Mouse (Mus musculus): Measurements from ENCODE around the gene Ncoa5. TPM values are rescaled to one million over a fixed set of nuclear protein-coding genes. Genes with fewer than 3 reads are reported as not detected.
A peak's percentile ranks its signal among the peaks of the same experiment; 100 is the strongest.

Ncoa5 gene
- polyA plus RNA-seq, 2 experiments: 11.6 to 13.5 TPM

DNA sequence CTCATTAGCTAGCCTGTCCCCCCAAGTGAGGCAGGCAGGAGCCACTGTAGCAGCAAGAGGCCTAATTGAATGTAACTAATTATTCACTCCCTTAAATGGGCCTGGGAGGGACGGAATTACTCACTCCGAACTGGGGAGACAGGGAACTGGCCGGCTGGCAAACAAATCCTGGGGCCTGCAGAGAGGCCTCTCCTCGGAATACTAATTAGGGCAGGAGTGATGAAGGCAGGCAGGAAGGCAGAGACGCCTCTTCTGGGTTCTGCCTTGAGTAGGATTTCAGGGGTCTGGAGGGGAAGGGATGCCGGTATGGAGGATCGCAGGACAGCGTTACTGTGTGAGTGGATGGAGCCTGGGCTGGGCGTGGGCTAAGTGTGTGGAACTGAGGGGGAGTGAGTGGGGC lies 42.4 kb upstream of the Ncoa5 start:
- Histone ChIP-seq H3K4me1 (replicated peaks; ENCODE audit: control insufficient read depth in 2 of 2, insufficient read depth in 2 of 2, low read length in 1 of 2) (no peaks in the 10 kb centered on the region), H3K9ac (replicated peaks) (no peak overlapping the region), H3K27me3 (ENCODE audit: control insufficient read depth, insufficient read depth, low read length) (peaks cover 14% of the 10 kb centered on the region), H3K4me3 (ENCODE audit: insufficient read depth in 1 of 2, low read depth in 2 of 2, low read length in 2 of 2) (no peak overlapping the region), H3K4me2 (ENCODE audit: low read depth) (no peak overlapping the region), H3K27ac (no peak overlapping the region), H3K36me3 (replicated peaks; ENCODE audit: control insufficient read depth, insufficient read depth, low read depth) (no peaks in the 10 kb centered on the region), H3K9me3 (ENCODE audit: control insufficient read depth, low read length) (no peaks in the 10 kb centered on the region)
- 5% methylated on average over 9 of the region's 9 CpGs for WGBS (ENCODE audit: insufficient replicate concordance)
- TF ChIP-seq EP300 (IDR thresholded peaks at IDR 0.05; ENCODE audit: low read depth) (no peak), CTCF (IDR thresholded peaks at IDR 0.05; ENCODE audit: low read depth) (no peak)
- no peak for ATAC-seq (ENCODE audit: insufficient read depth)
- DNase-seq (ENCODE audit: low read depth in 3 of 3, low spot score in 3 of 3): no peak

DNA sequence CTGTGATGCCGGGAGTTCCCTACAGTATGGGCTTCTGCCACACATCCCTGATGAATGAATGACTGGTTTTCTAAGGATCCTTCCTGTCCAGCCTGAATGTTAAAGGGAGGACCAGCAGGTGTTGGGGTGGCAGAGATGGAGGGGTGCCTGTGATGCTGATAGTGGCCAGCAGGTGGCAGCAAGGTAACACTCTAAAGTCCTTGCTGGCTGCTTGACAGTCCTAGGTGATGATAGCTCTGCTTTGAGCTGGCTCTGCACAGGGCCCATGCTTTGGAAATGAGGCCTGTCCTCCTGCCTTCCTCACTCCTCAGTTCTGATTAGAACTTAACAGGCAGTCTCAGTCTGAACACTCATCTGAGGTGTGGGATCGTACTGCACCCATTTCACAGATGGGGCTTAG lies 40.3 kb upstream of the Ncoa5 start:
- Histone ChIP-seq H3K9ac (replicated peaks) (no peak overlapping the region), H3K27ac (no peak overlapping the region), H3K9me3 (ENCODE audit: control insufficient read depth, low read length) (no peaks in the 10 kb centered on the region), H3K36me3 (replicated peaks; ENCODE audit: control insufficient read depth, insufficient read depth, low read depth) (no peaks in the 10 kb centered on the region), H3K4me1 (replicated peaks; ENCODE audit: control insufficient read depth in 2 of 2, insufficient read depth in 2 of 2, low read length in 1 of 2) (no peaks in the 10 kb centered on the region), H3K4me2 (ENCODE audit: low read depth) (no peak overlapping the region), H3K27me3 (ENCODE audit: control insufficient read depth, insufficient read depth, low read length) (peaks cover 14% of the 10 kb centered on the region), H3K4me3 (ENCODE audit: insufficient read depth in 1 of 2, low read depth in 2 of 2, low read length in 2 of 2) (no peak overlapping the region)
- TF ChIP-seq CTCF (IDR thresholded peaks at IDR 0.05; ENCODE audit: low read depth) (peak; percentile 97), EP300 (IDR thresholded peaks at IDR 0.05; ENCODE audit: low read depth) (no peak)
- DNase-seq (ENCODE audit: low read depth in 3 of 3, low spot score in 3 of 3) (peak in 2 of 3 experiments; percentile 16 to 17), ATAC-seq (ENCODE audit: insufficient read depth) (no peak)
- 35% methylated on average over 2 of the region's 2 CpGs for WGBS (ENCODE audit: insufficient replicate concordance)

DNA sequence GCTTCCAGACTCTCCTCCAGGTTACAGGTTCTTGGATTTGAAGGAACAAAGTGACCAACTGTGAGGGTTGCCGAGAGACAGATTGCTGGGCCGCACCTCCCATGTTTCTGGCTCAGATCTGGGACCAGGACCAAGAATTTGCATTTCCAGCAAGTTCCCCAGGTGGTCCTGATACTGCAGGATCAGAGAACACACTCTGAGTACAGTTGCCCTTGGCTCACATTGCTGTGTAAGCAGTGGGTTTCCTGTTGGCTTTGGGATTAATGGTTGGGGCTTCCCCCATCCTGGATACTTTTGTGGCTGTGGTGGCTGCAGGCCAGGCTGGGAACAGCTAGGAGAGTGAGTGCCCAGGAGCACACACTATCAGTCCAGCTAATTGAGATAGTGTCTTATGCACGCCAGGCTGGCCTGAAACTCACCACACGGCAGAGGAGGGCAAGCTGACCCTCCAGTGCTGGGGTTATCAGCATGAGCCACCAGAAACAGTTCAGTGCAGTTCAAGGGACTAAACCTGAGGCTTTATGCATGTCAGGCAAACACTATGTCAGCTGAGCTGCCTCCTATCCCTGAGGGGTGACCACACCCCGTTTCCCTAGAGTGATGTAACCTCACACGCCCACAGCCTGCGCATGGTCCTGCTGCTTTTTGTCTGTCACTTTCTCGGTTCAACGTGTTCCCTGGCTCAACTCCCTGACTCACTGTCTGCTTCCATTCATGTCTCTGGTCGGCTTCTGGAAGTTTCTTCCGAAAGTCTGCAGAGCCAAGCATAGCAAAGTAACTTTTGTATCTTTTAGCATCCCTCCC lies 39.6 kb upstream of the Ncoa5 start:
- Histone ChIP-seq H3K4me1 (replicated peaks; ENCODE audit: control insufficient read depth in 2 of 2, insufficient read depth in 2 of 2, low read length in 1 of 2) (no peaks in the 10 kb centered on the region), H3K36me3 (replicated peaks; ENCODE audit: control insufficient read depth, insufficient read depth, low read depth) (no peaks in the 10 kb centered on the region), H3K4me3 (ENCODE audit: insufficient read depth in 1 of 2, low read depth in 2 of 2, low read length in 2 of 2) (no peak overlapping the region), H3K9ac (replicated peaks) (no peak overlapping the region), H3K4me2 (ENCODE audit: low read depth) (no peak overlapping the region), H3K9me3 (ENCODE audit: control insufficient read depth, low read length) (no peaks in the 10 kb centered on the region), H3K27me3 (ENCODE audit: control insufficient read depth, insufficient read depth, low read length) (peaks cover 14% of the 10 kb centered on the region), H3K27ac (no peak overlapping the region)
- ATAC-seq (ENCODE audit: insufficient read depth) (no peak), DNase-seq (ENCODE audit: low read depth in 3 of 3, low spot score in 3 of 3) (no peak)
- 24% methylated on average over 11 of the region's 11 CpGs for WGBS (ENCODE audit: insufficient replicate concordance)
- TF ChIP-seq EP300 (IDR thresholded peaks at IDR 0.05; ENCODE audit: low read depth) (no peak), CTCF (IDR thresholded peaks at IDR 0.05; ENCODE audit: low read depth) (no peak)

DNA sequence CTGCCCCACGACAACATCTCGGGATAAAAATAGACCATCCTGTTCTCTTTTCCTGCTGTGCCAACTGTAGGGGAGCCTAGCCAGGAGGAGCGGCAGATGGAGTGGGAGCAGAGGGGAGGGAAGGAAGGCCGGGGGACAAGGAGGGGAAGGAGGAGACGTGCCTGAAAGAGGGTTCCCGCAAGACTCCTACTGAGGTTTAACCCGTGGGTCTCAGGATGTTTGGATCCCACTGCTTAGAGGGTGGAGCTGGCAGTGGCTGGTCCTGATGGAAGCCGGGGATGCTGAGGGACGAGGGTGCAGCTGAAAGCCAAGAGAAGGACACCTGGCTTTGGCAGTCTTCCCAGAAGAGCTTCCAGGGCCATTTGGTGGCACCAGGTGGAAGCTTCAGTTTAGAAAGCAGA lies 38.7 kb upstream of the Ncoa5 start:
- Histone ChIP-seq H3K36me3 (replicated peaks; ENCODE audit: control insufficient read depth, insufficient read depth, low read depth) (no peaks in the 10 kb centered on the region), H3K9me3 (ENCODE audit: control insufficient read depth, low read length) (no peaks in the 10 kb centered on the region), H3K4me3 (ENCODE audit: insufficient read depth in 1 of 2, low read depth in 2 of 2, low read length in 2 of 2) (no peak overlapping the region), H3K27ac (no peak overlapping the region), H3K9ac (replicated peaks) (no peak overlapping the region), H3K4me2 (ENCODE audit: low read depth) (no peak overlapping the region), H3K4me1 (replicated peaks; ENCODE audit: control insufficient read depth in 2 of 2, insufficient read depth in 2 of 2, low read length in 1 of 2) (no peaks in the 10 kb centered on the region), H3K27me3 (ENCODE audit: control insufficient read depth, insufficient read depth, low read length) (peaks cover 12% of the 10 kb centered on the region)
- no peak for DNase-seq (ENCODE audit: low read depth in 3 of 3, low spot score in 3 of 3)
- WGBS (ENCODE audit: insufficient replicate concordance): 19% methylated on average over 9 of the region's 9 CpGs
- TF ChIP-seq CTCF (IDR thresholded peaks at IDR 0.05; ENCODE audit: low read depth) (no peak), EP300 (IDR thresholded peaks at IDR 0.05; ENCODE audit: low read depth) (no peak)
- ATAC-seq (ENCODE audit: insufficient read depth): no peak

DNA sequence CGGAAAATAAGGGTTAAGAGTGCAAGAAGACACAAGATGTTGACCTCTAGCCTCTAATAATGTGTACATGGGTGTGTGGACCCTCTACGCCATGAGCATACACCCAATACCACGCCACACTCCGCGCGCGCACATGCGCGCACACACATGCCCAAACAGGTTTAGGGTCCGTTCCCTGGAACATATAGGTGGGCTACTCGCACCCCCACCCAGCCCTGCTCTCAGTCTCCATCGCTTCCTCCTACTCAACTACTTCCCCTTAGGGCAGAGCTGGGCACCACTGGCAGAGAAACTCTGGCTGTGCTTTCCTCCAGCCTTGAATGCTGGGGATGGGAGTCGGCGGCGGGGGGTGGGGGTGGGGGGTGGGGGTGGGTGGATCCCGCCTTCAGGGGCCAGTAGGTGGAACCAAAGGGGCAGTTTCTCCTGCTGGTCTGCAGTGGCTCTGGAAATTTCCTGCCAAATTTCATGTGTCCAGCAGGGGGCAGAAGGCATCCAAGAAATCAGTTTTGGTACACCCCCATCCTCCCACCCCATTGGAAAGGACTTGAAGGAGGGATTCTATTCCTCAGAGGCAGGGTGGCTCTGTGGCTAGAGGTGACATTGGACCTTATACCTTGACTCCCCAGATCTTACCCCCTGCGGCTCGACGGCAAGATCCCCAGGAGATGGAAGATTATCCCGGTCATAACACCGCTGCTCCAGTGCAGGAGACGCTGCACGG lies 35.6 kb upstream of the Ncoa5 start:
- ATAC-seq (ENCODE audit: insufficient read depth): no peak
- no peak overlapping the region for H3K27ac ChIP-seq
- no peaks in the 10 kb centered on the region for H3K9me3 ChIP-seq (ENCODE audit: control insufficient read depth, low read length)
- TF ChIP-seq CTCF (IDR thresholded peaks at IDR 0.05; ENCODE audit: low read depth) (peak; percentile 63), EP300 (IDR thresholded peaks at IDR 0.05; ENCODE audit: low read depth) (no peak)
- H3K9ac ChIP-seq (replicated peaks): no peak overlapping the region
- H3K4me1 ChIP-seq (replicated peaks; ENCODE audit: control insufficient read depth in 2 of 2, insufficient read depth in 2 of 2, low read length in 1 of 2): no peaks in the 10 kb centered on the region
- H3K36me3 ChIP-seq (replicated peaks; ENCODE audit: control insufficient read depth, insufficient read depth, low read depth): no peaks in the 10 kb centered on the region
- WGBS (ENCODE audit: insufficient replicate concordance): 20% methylated on average over 23 of the region's 23 CpGs
- no peak overlapping the region for H3K4me2 ChIP-seq (ENCODE audit: low read depth)
- no peaks in the 10 kb centered on the region; the same call in 1 of the 2 replicates for H3K27me3 ChIP-seq (ENCODE audit: control insufficient read depth, insufficient read depth, low read length)
- DNase-seq (ENCODE audit: low read depth in 3 of 3, low spot score in 3 of 3): no peak
- H3K4me3 ChIP-seq (ENCODE audit: insufficient read depth in 1 of 2, low read depth in 2 of 2, low read length in 2 of 2): no peak overlapping the region
